Mouse (Mus musculus): Measurements from ENCODE around the gene Noa1. TPM values are rescaled to one million over a fixed set of nuclear protein-coding genes. Genes with fewer than 3 reads are reported as not detected.

The Noa1 gene
- polyA plus RNA-seq, 1 experiment: 10.9 TPM

GRCm38 (mm10) chr5:77309051-77309906 lies 605 bp downstream of the Noa1 start:
- H3K27ac ChIP-seq (ENCODE audit: insufficient read depth, low read depth, low read length): no peak overlapping the region
- H3K36me3 ChIP-seq (ENCODE audit: control insufficient read depth, insufficient read depth, low read length): peaks cover 15% of the 10 kb centered on the region
- no peak for TF ChIP-seq CTCF (IDR thresholded peaks at IDR 0.05; ENCODE audit: extremely low read depth, insufficient read length, insufficient replicate concordance, low read depth, low read length)
- no peak for TF ChIP-seq POLR2A (IDR thresholded peaks at IDR 0.05; ENCODE audit: low read depth, low read length)
- H3K4me1 ChIP-seq (ENCODE audit: control insufficient read depth, insufficient read depth, insufficient read length, low read length): peaks cover 10% of the 10 kb centered on the region
- H3K4me3 ChIP-seq (ENCODE audit: low read depth, low read length): peak overlapping the region; percentile 70
- H3K27me3 ChIP-seq (ENCODE audit: control insufficient read depth, insufficient read depth, low read length): no peaks in the 10 kb centered on the region
- under 1% methylated on average over 76 of the region's 76 CpGs for WGBS

DNA sequence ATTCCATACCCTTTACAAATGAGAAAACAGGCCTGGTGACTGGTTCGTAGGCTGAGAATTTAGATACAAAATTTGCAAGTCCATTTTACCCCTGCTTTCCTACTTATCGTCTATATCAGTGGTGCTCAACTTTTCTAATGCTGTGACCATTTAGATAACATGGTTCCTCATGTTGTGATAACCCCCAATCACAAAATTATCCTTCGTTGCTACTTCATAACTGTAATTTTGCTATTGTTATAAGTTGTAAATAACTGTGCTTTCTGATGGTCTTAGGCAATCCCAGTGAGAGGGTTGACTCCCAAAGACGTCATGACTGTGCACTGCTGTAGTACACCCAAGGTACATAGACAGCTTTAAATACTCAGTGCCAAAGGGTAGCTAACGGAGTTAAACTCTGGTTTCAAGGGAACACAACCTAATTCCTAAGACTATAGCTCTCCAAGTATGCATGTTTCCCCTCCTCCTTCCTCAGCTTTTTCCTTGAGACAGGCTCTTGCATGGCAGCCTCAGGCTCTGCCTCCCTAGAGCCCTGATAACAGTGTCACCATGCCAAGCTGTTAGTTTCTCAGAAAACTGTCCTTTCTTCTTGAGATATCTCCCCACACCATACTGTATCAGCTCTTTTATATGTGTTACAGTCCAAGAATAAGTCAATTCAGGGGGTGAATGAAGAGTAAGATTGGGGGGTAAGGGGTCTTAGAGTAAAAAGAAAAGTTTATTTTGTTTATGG lies 1.9 kb downstream of the Noa1 start:
- 73% methylated on average over 5 of the region's 5 CpGs for WGBS
- no peak overlapping the region for H3K27ac ChIP-seq (ENCODE audit: insufficient read depth, low read depth, low read length)
- H3K27me3 ChIP-seq (ENCODE audit: control insufficient read depth, insufficient read depth, low read length): no peaks in the 10 kb centered on the region
- H3K4me1 ChIP-seq (ENCODE audit: control insufficient read depth, insufficient read depth, insufficient read length, low read length): peaks cover 10% of the 10 kb centered on the region
- TF ChIP-seq POLR2A (IDR thresholded peaks at IDR 0.05; ENCODE audit: low read depth, low read length) (no peak), CTCF (IDR thresholded peaks at IDR 0.05; ENCODE audit: extremely low read depth, insufficient read length, insufficient replicate concordance, low read depth, low read length) (no peak)
- H3K36me3 ChIP-seq (ENCODE audit: control insufficient read depth, insufficient read depth, low read length): peaks cover 14% of the 10 kb centered on the region
- H3K4me3 ChIP-seq (ENCODE audit: low read depth, low read length): no peak overlapping the region

DNA sequence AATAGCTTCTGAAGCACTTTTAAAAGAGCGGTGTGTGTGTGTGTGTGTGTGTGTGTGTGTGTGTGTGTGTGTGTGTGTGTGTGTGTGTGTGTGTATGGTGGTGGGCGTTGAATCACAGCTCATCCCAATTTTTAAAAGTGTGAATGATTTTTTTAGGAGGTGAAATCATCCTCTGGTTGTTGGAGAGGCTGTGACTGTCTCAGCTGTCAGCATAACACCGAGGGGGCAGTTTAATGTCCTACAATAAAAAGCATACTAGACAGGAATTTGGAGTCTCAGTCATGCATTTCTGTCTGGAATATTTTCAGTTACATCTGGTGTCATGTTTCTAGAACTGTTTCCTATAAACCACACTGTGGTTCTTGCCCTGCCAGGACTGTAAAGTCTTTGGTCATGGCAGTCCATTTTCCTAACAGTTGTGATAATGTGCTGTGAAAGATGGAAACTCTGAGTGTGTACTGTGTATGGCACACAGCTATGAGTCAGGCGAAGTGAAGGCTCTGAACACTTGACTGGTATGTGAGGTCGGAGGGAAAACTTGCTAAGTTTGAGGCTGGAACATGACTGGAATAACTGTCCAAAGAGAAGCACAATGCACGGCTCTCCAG lies 8.5 kb downstream of the Noa1 start:
- H3K4me3 ChIP-seq (ENCODE audit: low read depth, low read length): no peak overlapping the region
- no peaks in the 10 kb centered on the region for H3K27me3 ChIP-seq (ENCODE audit: control insufficient read depth, insufficient read depth, low read length)
- no peak for TF ChIP-seq CTCF (IDR thresholded peaks at IDR 0.05; ENCODE audit: extremely low read depth, insufficient read length, insufficient replicate concordance, low read depth, low read length)
- no peak for TF ChIP-seq POLR2A (IDR thresholded peaks at IDR 0.05; ENCODE audit: low read depth, low read length)
- peaks cover 33% of the 10 kb centered on the region for H3K36me3 ChIP-seq (ENCODE audit: control insufficient read depth, insufficient read depth, low read length)
- no peak overlapping the region for H3K27ac ChIP-seq (ENCODE audit: insufficient read depth, low read depth, low read length)
- 85% methylated on average over 6 of the region's 6 CpGs for WGBS
- H3K4me1 ChIP-seq (ENCODE audit: control insufficient read depth, insufficient read depth, insufficient read length, low read length): no peaks in the 10 kb centered on the region

DNA sequence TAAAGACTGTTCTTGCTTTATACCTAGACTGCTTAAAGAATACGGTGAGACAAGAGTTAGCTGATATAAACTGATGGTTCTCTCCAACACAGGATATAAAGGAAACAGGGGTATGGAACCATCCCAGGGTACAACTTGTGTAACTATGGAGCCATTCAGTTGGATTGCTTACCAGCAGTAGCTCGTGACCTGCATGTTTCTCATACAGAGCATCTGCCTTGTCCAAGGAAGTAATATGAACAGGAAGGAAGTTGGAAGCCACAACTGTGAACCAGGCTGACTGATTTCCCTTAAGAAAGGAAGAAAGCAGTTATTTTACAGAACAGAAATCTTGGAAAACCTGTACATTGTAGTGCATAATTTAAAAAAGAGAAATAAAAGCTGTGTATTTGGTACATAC lies 10.4 kb downstream of the Noa1 start:
- peaks cover 34% of the 10 kb centered on the region for H3K36me3 ChIP-seq (ENCODE audit: control insufficient read depth, insufficient read depth, low read length)
- H3K27ac ChIP-seq (ENCODE audit: insufficient read depth, low read depth, low read length): no peak overlapping the region
- H3K27me3 ChIP-seq (ENCODE audit: control insufficient read depth, insufficient read depth, low read length): no peaks in the 10 kb centered on the region
- WGBS: 83% methylated on average over 2 of the region's 2 CpGs
- no peaks in the 10 kb centered on the region for H3K4me1 ChIP-seq (ENCODE audit: control insufficient read depth, insufficient read depth, insufficient read length, low read length)
- H3K4me3 ChIP-seq (ENCODE audit: low read depth, low read length): no peak overlapping the region
- TF ChIP-seq CTCF (IDR thresholded peaks at IDR 0.05; ENCODE audit: extremely low read depth, insufficient read length, insufficient replicate concordance, low read depth, low read length) (no peak), POLR2A (IDR thresholded peaks at IDR 0.05; ENCODE audit: low read depth, low read length) (no peak)

- TF ChIP-seq POLR2A (IDR thresholded peaks at IDR 0.05; ENCODE audit: low read depth, low read length): no peak
- no peak for TF ChIP-seq CTCF (IDR thresholded peaks at IDR 0.05; ENCODE audit: extremely low read depth, insufficient read length, insufficient replicate concordance, low read depth, low read length)
- H3K27me3 ChIP-seq (ENCODE audit: control insufficient read depth, insufficient read depth, low read length): no peaks in the 10 kb centered on the region
- WGBS: 85% methylated on average over 7 of the region's 7 CpGs
- 0 out of 2 replicates have a peak overlapping the region, but pooled peaks have one; percentile 15 for H3K27ac ChIP-seq (ENCODE audit: insufficient read depth, low read depth, low read length)
- no peaks in the 10 kb centered on the region; the same call in 1 of the 2 replicates for H3K4me1 ChIP-seq (ENCODE audit: control insufficient read depth, insufficient read depth, insufficient read length, low read length)
- no peak overlapping the region for H3K4me3 ChIP-seq (ENCODE audit: low read depth, low read length)
- peaks cover 45% of the 10 kb centered on the region for H3K36me3 ChIP-seq (ENCODE audit: control insufficient read depth, insufficient read depth, low read length)
Observed at GRCm38 (mm10) chr5:77292803-77293522, 16.9 kb downstream of the Noa1 start.

- Histone ChIP-seq H3K27ac (ENCODE audit: insufficient read depth, low read depth, low read length) (no peak overlapping the region), H3K4me1 (ENCODE audit: control insufficient read depth, insufficient read depth, insufficient read length, low read length) (no peaks in the 10 kb centered on the region; the same call in 1 of the 2 replicates), H3K27me3 (ENCODE audit: control insufficient read depth, insufficient read depth, low read length) (no peaks in the 10 kb centered on the region), H3K4me3 (ENCODE audit: low read depth, low read length) (no peak overlapping the region), H3K36me3 (ENCODE audit: control insufficient read depth, insufficient read depth, low read length) (peaks cover 42% of the 10 kb centered on the region)
- TF ChIP-seq CTCF (IDR thresholded peaks at IDR 0.05; ENCODE audit: extremely low read depth, insufficient read length, insufficient replicate concordance, low read depth, low read length) (no peak), POLR2A (IDR thresholded peaks at IDR 0.05; ENCODE audit: low read depth, low read length) (no peak)
- WGBS: 89% methylated on average over 2 of the region's 2 CpGs
Observed at GRCm38 (mm10) chr5:77290606-77291005, 19.3 kb downstream of the Noa1 start.

Data from small intestine, adult 2 months (tissue).